Mouse (Mus musculus) stomach, postnatal 0 days (tissue): ENCODE measurements around the gene Krt86.

Source experiments
- CTCF ChIP-seq: IDR thresholded peaks from 2 replicates; pipeline ENCODE4 v1.5.1; 2016; ENCODE audit warnings: antibody characterized with exemption, low read depth, mild to moderate bottlenecking, moderate library complexity
- EP300 ChIP-seq: optimal IDR thresholded peaks from 2 replicates; pipeline ENCODE3; 2016; ENCODE audit warnings: antibody characterized with exemption

DNA sequence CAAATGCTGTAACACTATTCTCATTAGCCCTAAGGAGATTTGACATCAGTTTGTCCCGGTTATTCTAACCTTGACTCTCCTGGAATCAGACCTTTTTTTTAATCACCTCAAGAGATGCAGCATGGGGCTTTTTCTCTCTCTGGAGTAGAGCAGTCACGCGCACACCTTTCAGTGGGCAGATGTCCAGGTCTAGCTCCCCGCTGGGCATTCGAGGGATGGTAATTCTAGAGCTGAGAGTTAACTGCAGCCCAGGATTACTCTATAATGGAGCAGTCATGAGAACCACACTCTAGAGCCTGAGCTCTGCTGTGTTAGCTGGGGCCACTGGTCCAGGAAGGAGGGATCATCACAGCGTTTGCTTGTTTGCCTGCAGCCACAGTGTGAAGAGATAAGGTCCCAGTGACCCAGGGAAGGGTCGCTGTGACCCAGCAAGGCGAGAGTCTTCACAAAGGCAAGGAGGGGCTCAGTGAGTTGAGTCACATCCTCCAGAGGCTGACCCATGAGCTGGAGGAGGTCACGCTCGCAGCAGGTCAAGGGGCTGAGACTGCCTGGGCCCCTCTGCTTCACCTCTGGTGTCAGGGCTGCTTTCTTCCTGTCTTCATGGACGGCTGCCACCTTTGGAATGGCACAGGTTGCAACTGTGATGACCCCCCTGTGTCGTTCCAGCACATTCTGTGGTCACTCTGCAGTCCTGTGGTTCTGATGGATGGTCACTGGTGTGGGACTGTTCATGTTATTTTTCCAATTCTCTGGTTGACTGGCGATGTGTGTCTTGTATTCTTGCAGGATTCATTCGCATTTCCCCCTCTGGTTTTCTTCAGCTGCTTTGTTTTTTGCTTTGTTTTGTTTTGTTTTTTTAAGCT, 33.8 kb downstream of the Krt86 start:
- TF ChIP-seq CTCF, result no peak
- TF ChIP-seq EP300, result no peak
